Mouse (Mus musculus): ENCODE data around the gene Nrn1l. TPM values are rescaled to one million over a fixed set of nuclear protein-coding genes. Genes with fewer than 3 reads are reported as not detected.

The Nrn1l gene
- total and polyA plus RNA-seq, 3 experiments: 0.38 to 1.5 TPM; not detected in 1

DNA sequence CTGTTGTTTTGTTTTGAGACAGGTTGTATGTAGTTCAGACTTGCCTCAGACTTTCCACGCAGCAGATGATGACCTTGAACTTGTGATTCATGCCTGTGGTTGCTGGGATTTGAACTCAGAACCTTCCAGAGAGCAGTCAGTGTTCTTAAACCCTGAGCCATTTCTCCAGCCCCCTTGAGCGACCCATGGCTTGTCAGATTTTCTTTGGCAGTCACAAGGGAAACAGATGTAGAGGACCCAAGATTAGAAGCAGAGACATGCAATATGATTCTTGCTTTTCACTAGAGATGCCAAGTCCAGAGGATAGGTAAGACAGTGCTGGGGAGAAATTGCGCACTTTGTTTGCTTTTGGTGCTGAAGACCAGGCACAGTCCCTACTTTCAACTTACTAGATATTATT lies 40.2 kb upstream of the Nrn1l start, which contains the start of gene Cenpt:
Gene Cenpt (minus strand): TSS at position 101 of the 400 bp plus-strand sequence.
- H3K4me3 ChIP-seq (ENCODE audit: low read depth, low read length): no peak within 1 kb of the TSS

GRCm38 (mm10) chr8:105854303-105854702 lies 39.1 kb upstream of the Nrn1l start:
- no peaks in the 10 kb centered on the region for H3K27me3 ChIP-seq (ENCODE audit: insufficient read depth, low read length)
- H3K36me3 ChIP-seq (replicated peaks): peaks cover 37% of the 10 kb centered on the region
- TF ChIP-seq GATA1 (IDR thresholded peaks at IDR 0.05; ENCODE audit: borderline replicate concordance, low read length) (no peak), TAL1 (conservative IDR thresholded peaks at IDR 0.05; ENCODE audit: low read depth, low read length) (no peak), GATA2 (IDR thresholded peaks at IDR 0.05; ENCODE audit: borderline replicate concordance, low read depth, low read length) (no peak), CTCF (IDR thresholded peaks at IDR 0.05; ENCODE audit: low read depth, low read length) (no peak), POLR2AphosphoS5 (IDR thresholded peaks at IDR 0.05; ENCODE audit: insufficient replicate concordance, low read depth, low read length) (no peak)
- ATAC-seq (ENCODE audit: extremely low read depth, insufficient number of reproducible peaks, low FRiP score, poor library complexity, severe bottlenecking): no peak
- DNase-seq (ENCODE audit: low spot score): no peak
- H3K9me3 ChIP-seq (replicated peaks): no peaks in the 10 kb centered on the region
- peak overlapping the region; percentile 77; the same call in 1 of the 2 replicates for H3K4me3 ChIP-seq (ENCODE audit: low read depth, low read length)
- H3K4me1 ChIP-seq (ENCODE audit: insufficient read depth, low read depth, low read length): peaks cover 59% of the 10 kb centered on the region

More for the DNA sequence above, 40.2 kb upstream of the Nrn1l start, which contains the start of gene Cenpt:
- no peaks in the 10 kb centered on the region for H3K9me3 ChIP-seq (replicated peaks)
- H3K4me1 ChIP-seq (ENCODE audit: insufficient read depth, low read depth, low read length): peaks cover 49% of the 10 kb centered on the region
- peaks cover 41% of the 10 kb centered on the region for H3K36me3 ChIP-seq (replicated peaks)
- ATAC-seq (ENCODE audit: extremely low read depth, insufficient number of reproducible peaks, low FRiP score, poor library complexity, severe bottlenecking) (no peak), DNase-seq (ENCODE audit: low spot score) (no peak)
- H3K27me3 ChIP-seq (ENCODE audit: insufficient read depth, low read length): no peaks in the 10 kb centered on the region
- TF ChIP-seq CTCF (IDR thresholded peaks at IDR 0.05; ENCODE audit: low read depth, low read length) (no peak), GATA1 (IDR thresholded peaks at IDR 0.05; ENCODE audit: borderline replicate concordance, low read length) (no peak)

DNA sequence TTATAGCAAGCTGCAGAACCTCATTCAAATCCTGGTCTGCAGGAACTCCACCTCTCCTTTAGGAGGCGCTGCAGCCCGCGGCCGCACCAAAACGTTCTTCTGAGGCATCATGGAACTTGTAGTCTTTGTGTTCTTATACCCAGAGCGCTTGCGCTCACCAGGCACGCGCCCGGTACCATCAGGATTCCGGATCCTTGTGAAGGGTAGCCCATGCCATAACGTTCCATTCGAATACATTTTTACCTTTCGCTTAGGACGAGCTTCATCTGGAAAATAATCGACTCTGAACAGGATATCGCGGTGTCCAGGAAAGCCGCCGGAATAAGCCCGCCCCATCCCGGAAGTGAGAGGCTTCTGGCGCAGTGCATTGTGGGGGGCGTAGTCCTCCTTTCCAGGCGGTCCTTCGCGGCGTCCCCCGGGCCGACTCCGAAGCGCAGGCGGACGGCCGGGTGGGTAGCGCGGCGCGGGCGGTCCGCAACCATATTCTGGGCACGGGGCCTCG lies 38.6 kb upstream of the Nrn1l start, which contains the start of gene Thap11:
Gene Thap11 (plus strand): TSS at position 418 of the 502 bp plus-strand sequence.
- peaks cover 32% of the 10 kb centered on the region for H3K36me3 ChIP-seq (replicated peaks)
- DNase-seq (ENCODE audit: low spot score): peak; percentile 86
- no peaks in the 10 kb centered on the region for H3K27me3 ChIP-seq (ENCODE audit: insufficient read depth, low read length)
- ATAC-seq (ENCODE audit: extremely low read depth, insufficient number of reproducible peaks, low FRiP score, poor library complexity, severe bottlenecking): peak; percentile 59
- peak within 1 kb of the TSS; percentile 77 for H3K4me3 ChIP-seq (ENCODE audit: low read depth, low read length)
- TF ChIP-seq TAL1 (conservative IDR thresholded peaks at IDR 0.05; ENCODE audit: low read depth, low read length) (no peak), POLR2AphosphoS5 (IDR thresholded peaks at IDR 0.05; ENCODE audit: insufficient replicate concordance, low read depth, low read length) (no peak), CTCF (IDR thresholded peaks at IDR 0.05; ENCODE audit: low read depth, low read length) (peak; percentile 80), GATA1 (IDR thresholded peaks at IDR 0.05; ENCODE audit: borderline replicate concordance, low read length) (no peak), GATA2 (IDR thresholded peaks at IDR 0.05; ENCODE audit: borderline replicate concordance, low read depth, low read length) (no peak)
- H3K4me1 ChIP-seq (ENCODE audit: insufficient read depth, low read depth, low read length): peaks cover 62% of the 10 kb centered on the region
- H3K9me3 ChIP-seq (replicated peaks): no peaks in the 10 kb centered on the region

GRCm38 (mm10) chr8:105855248-105856167 lies 37.9 kb upstream of the Nrn1l start:
- Histone ChIP-seq H3K36me3 (replicated peaks) (peaks cover 27% of the 10 kb centered on the region), H3K27me3 (ENCODE audit: insufficient read depth, low read length) (no peaks in the 10 kb centered on the region), H3K4me3 (ENCODE audit: low read depth, low read length) (peak overlapping the region; percentile 77), H3K4me1 (ENCODE audit: insufficient read depth, low read depth, low read length) (peaks cover 61% of the 10 kb centered on the region), H3K9me3 (replicated peaks) (no peaks in the 10 kb centered on the region)
- TF ChIP-seq GATA1 (IDR thresholded peaks at IDR 0.05; ENCODE audit: borderline replicate concordance, low read length): no peak
- no peak for TF ChIP-seq CTCF (IDR thresholded peaks at IDR 0.05; ENCODE audit: low read depth, low read length)
- no peak for TF ChIP-seq TAL1 (conservative IDR thresholded peaks at IDR 0.05; ENCODE audit: low read depth, low read length)
- TF ChIP-seq POLR2AphosphoS5 (IDR thresholded peaks at IDR 0.05; ENCODE audit: insufficient replicate concordance, low read depth, low read length): no peak
- TF ChIP-seq GATA2 (IDR thresholded peaks at IDR 0.05; ENCODE audit: borderline replicate concordance, low read depth, low read length): no peak
- DNase-seq (ENCODE audit: low spot score) (peak; percentile 18), ATAC-seq (ENCODE audit: extremely low read depth, insufficient number of reproducible peaks, low FRiP score, poor library complexity, severe bottlenecking) (no peak)

DNA sequence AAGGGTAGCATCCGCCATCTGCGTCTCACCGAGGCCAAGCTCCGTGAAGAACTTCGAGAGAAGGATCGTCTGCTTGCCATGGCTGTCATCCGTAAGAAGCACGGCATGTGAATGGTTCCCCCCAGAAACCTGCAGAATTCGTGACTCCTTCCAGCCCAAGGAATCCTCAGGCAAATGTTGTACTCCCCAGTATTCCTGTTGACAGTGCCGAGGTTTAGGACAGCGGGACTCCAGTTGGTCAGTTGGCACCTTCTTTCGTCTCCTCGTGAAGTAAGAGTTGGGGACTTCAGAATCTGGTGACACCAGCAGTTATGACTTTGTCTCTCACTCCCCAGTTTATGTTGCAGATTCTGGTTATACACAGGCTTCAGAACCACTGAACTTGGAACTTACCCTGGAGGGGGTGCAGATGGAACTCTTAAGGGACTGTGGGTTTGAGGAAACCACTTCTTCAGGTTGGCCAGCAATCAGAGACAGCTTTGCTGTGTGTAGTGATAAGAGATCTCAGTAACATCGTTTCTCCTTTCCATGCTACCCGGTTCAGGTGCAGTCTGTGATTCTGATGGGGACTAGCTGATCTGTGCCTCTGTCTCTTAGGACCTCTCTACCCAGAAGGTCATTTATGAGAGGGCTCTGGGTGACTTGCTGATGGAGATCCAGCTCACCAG lies 37.1 kb upstream of the Nrn1l start:
- DNase-seq (ENCODE audit: low spot score) (no peak), ATAC-seq (ENCODE audit: extremely low read depth, insufficient number of reproducible peaks, low FRiP score, poor library complexity, severe bottlenecking) (no peak)
- TF ChIP-seq POLR2AphosphoS5 (IDR thresholded peaks at IDR 0.05; ENCODE audit: insufficient replicate concordance, low read depth, low read length) (no peak), GATA2 (IDR thresholded peaks at IDR 0.05; ENCODE audit: borderline replicate concordance, low read depth, low read length) (no peak), CTCF (IDR thresholded peaks at IDR 0.05; ENCODE audit: low read depth, low read length) (no peak), TAL1 (conservative IDR thresholded peaks at IDR 0.05; ENCODE audit: low read depth, low read length) (no peak), GATA1 (IDR thresholded peaks at IDR 0.05; ENCODE audit: borderline replicate concordance, low read length) (no peak)
- Histone ChIP-seq H3K9me3 (replicated peaks) (no peaks in the 10 kb centered on the region), H3K4me1 (ENCODE audit: insufficient read depth, low read depth, low read length) (peaks cover 57% of the 10 kb centered on the region), H3K27me3 (ENCODE audit: insufficient read depth, low read length) (no peaks in the 10 kb centered on the region), H3K4me3 (ENCODE audit: low read depth, low read length) (peak overlapping the region; percentile 77), H3K36me3 (replicated peaks) (peaks cover 27% of the 10 kb centered on the region)

DNA sequence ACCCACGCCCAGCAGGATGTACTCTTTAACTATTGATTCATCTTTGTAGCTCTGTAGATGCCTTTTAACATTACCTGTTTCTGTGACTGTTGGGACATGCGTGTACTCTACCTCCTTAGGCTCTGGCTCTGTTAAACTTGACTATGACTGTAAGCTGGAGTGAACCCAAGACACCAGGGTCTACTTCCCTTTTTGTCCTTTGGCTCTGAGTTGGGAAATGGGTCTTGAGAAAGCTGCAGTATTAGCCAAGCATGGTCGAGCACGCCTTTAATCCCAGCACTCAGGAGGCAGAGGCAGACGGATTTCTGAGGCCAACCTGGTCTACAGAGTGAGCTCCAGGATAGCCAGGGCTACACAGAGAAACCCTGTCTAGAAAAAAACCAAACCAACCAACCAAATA lies 34.9 kb upstream of the Nrn1l start:
- peaks cover 69% of the 10 kb centered on the region for H3K4me1 ChIP-seq (ENCODE audit: insufficient read depth, low read depth, low read length)
- peaks cover 41% of the 10 kb centered on the region for H3K36me3 ChIP-seq (replicated peaks)
- TF ChIP-seq POLR2AphosphoS5 (IDR thresholded peaks at IDR 0.05; ENCODE audit: insufficient replicate concordance, low read depth, low read length): no peak
- no peak for TF ChIP-seq GATA1 (IDR thresholded peaks at IDR 0.05; ENCODE audit: borderline replicate concordance, low read length)
- no peak for TF ChIP-seq CTCF (IDR thresholded peaks at IDR 0.05; ENCODE audit: low read depth, low read length)
- TF ChIP-seq GATA2 (IDR thresholded peaks at IDR 0.05; ENCODE audit: borderline replicate concordance, low read depth, low read length): no peak
- no peak for TF ChIP-seq TAL1 (conservative IDR thresholded peaks at IDR 0.05; ENCODE audit: low read depth, low read length)
- H3K27me3 ChIP-seq (ENCODE audit: insufficient read depth, low read length): no peaks in the 10 kb centered on the region
- no peak overlapping the region; the same call in 1 of the 2 replicates for H3K4me3 ChIP-seq (ENCODE audit: low read depth, low read length)
- no peak for DNase-seq (ENCODE audit: low spot score)
- ATAC-seq (ENCODE audit: extremely low read depth, insufficient number of reproducible peaks, low FRiP score, poor library complexity, severe bottlenecking): no peak
- no peaks in the 10 kb centered on the region for H3K9me3 ChIP-seq (replicated peaks)
